Mouse (Mus musculus): ENCODE results near the gene Btk. TPM values are rescaled to one million over a fixed set of nuclear protein-coding genes. Genes with fewer than 3 reads are reported as not detected.
"Not testable (repeated sequence)": the region's sequence is repeated elsewhere in the genome, so short reads cannot be mapped to it uniquely, and the experiment has no call there.

The Btk gene
- polyA plus RNA-seq, 1 experiment from 2014 or later = 0.81 TPM

DNA sequence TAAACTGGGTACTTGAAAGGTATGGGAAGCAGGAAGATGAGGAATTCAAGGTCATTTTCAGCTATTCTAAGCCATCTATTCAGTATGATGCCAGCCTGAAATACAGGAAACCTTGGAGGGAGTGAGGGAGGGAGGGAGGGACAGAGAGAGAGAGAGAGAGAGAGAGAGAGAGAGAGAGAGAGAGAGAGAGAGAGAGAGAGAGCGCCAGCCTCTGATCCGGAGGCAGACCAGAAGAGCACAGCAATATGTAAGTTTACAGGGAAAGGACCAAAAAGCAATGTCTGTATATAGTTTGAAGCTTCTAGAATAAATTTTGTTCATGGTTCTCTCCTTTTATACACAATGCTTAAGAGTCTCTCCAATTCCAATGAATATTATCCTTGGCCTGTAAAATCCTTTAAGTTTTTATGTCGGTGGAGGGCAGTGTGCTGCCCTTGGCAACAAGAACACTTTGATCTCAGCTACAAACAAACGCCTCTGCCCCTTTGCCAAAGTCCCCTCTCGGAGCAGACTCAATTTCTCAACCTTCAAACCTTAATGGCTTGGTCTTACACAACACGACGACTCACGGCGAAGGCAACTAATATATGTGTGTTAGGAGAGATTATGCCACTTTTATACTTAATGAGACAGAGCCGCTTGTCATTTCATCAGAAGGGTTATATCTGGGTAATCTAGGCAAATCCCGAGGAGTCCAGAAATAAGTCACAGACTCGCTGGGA lies 42.8 kb downstream of the Btk start:
- H3K36me3 ChIP-seq (replicated peaks; ENCODE audit: control insufficient read depth, insufficient read depth, low read depth, low read length) = no peaks in the 10 kb centered on the region
- ATAC-seq (replicated peaks; ENCODE audit: insufficient number of reproducible peaks, low FRiP score, low TSS enrichment, low read depth) (0 out of 2 replicates have a peak, but pooled peaks have one; percentile 21), DNase-seq (ENCODE audit: low spot score) (peak; percentile 11)
- no peaks in the 10 kb centered on the region for H3K4me1 ChIP-seq (ENCODE audit: control insufficient read depth, insufficient read depth, low read length)
- H3K27ac ChIP-seq (replicated peaks; ENCODE audit: low read depth, low read length) = no peak overlapping the region
- peak overlapping the region; percentile 49 for H3K4me2 ChIP-seq (ENCODE audit: low read depth, low read length)
- H3K9ac ChIP-seq (replicated peaks; ENCODE audit: low read length) = peak overlapping the region; percentile 48
- no peaks in the 10 kb centered on the region for H3K9me3 ChIP-seq (replicated peaks; ENCODE audit: control insufficient read depth, low read length)
- H3K4me3 ChIP-seq (ENCODE audit: low read depth, low read length) = peak overlapping the region; percentile 41
- H3K27me3 ChIP-seq (ENCODE audit: control insufficient read depth, insufficient read depth, low read length) = no peaks in the 10 kb centered on the region
- WGBS = 20% methylated on average over 12 of the region's 12 CpGs

DNA sequence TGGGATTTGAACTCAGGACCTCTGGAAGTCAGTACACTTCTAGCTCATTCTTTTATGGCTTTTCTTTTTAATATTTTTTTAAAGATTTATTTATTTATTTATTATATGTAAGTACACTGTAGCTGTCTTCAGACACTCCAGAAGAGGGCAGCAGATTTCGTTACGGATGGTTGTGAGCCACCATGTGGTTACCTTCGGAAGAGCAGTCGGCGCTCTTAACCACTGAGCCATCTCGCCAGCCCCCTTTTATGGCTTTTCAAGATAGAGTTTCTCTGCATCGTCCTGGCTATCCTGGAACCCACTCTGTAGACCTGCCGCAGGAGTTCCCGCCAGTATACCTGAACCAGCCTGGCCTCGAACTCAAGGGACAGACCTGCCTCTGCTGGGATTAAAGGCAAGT lies 43.6 kb downstream of the Btk start:
- 80% methylated on average over 10 of the region's 10 CpGs for WGBS
- H3K36me3 ChIP-seq (replicated peaks; ENCODE audit: control insufficient read depth, insufficient read depth, low read depth, low read length); H3K9me3 ChIP-seq (replicated peaks; ENCODE audit: control insufficient read depth, low read length); H3K4me3 ChIP-seq (ENCODE audit: low read depth, low read length); H3K4me2 ChIP-seq (ENCODE audit: low read depth, low read length); H3K27me3 ChIP-seq (ENCODE audit: control insufficient read depth, insufficient read depth, low read length); ATAC-seq (replicated peaks; ENCODE audit: insufficient number of reproducible peaks, low FRiP score, low TSS enrichment, low read depth); H3K4me1 ChIP-seq (ENCODE audit: control insufficient read depth, insufficient read depth, low read length); DNase-seq (ENCODE audit: low spot score); H3K9ac ChIP-seq (replicated peaks; ENCODE audit: low read length); H3K27ac ChIP-seq (replicated peaks; ENCODE audit: low read depth, low read length): not testable (repeated sequence)

DNA sequence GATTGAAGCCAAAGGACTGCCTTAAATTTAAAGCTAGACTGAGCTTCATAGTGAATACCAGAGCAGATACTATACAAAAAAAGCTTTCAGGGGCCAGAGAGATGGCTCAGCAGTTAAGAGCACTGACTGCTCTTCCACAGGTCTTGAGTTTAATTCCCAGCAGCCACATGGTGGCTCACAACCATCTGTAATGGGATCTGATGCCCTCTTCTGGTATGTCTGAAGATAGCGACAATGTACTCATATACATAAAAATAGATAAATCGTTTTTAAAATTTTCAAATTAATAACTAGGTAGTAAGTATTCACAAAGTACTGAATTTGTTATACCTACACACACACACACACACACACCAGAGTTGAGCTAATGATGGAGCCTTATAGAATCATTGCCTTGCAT lies 50.0 kb downstream of the Btk start:
- no peak for ATAC-seq (replicated peaks; ENCODE audit: insufficient number of reproducible peaks, low FRiP score, low TSS enrichment, low read depth)
- H3K27me3 ChIP-seq (ENCODE audit: control insufficient read depth, insufficient read depth, low read length) = no peaks in the 10 kb centered on the region
- no peak for DNase-seq (ENCODE audit: low spot score)
- H3K4me1 ChIP-seq (ENCODE audit: control insufficient read depth, insufficient read depth, low read length) = no peaks in the 10 kb centered on the region
- H3K4me3 ChIP-seq (ENCODE audit: low read depth, low read length) = no peak overlapping the region
- no peaks in the 10 kb centered on the region for H3K9me3 ChIP-seq (replicated peaks; ENCODE audit: control insufficient read depth, low read length)
- no peaks in the 10 kb centered on the region for H3K36me3 ChIP-seq (replicated peaks; ENCODE audit: control insufficient read depth, insufficient read depth, low read depth, low read length)
- no peak overlapping the region for H3K9ac ChIP-seq (replicated peaks; ENCODE audit: low read length)
- no peak overlapping the region for H3K27ac ChIP-seq (replicated peaks; ENCODE audit: low read depth, low read length)
- no peak overlapping the region for H3K4me2 ChIP-seq (ENCODE audit: low read depth, low read length)
- WGBS = 76% methylated on average over 2 of the region's 2 CpGs

DNA sequence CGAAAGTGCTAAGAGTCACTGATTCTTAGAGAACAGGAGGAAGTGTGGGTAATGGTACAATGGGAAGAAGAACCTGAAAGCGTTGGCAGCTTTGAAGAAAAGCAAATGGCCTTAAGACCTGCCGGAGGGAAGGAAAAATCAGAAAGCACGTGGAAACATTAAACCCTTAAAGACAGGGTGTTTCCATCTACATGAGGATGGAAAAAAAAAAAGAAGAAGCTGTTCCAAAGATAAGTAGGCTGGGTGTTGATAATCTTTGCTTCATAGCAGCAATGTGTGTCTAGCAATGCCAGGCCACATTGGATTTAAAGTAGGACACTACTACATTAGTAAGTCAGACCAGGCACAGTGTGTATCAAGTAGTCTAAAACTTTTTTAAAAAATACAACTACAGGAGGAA lies 58.1 kb downstream of the Btk start:
- H3K36me3 ChIP-seq (replicated peaks; ENCODE audit: control insufficient read depth, insufficient read depth, low read depth, low read length) = no peaks in the 10 kb centered on the region
- ATAC-seq (replicated peaks; ENCODE audit: insufficient number of reproducible peaks, low FRiP score, low TSS enrichment, low read depth) (no peak), DNase-seq (ENCODE audit: low spot score) (no peak)
- H3K9me3 ChIP-seq (replicated peaks; ENCODE audit: control insufficient read depth, low read length) = no peaks in the 10 kb centered on the region
- no peak overlapping the region for H3K9ac ChIP-seq (replicated peaks; ENCODE audit: low read length)
- H3K4me1 ChIP-seq (ENCODE audit: control insufficient read depth, insufficient read depth, low read length) = no peaks in the 10 kb centered on the region
- no peak overlapping the region for H3K27ac ChIP-seq (replicated peaks; ENCODE audit: low read depth, low read length)
- H3K4me2 ChIP-seq (ENCODE audit: low read depth, low read length) = no peak overlapping the region
- WGBS = 75% methylated on average over 4 of the region's 4 CpGs
- H3K27me3 ChIP-seq (ENCODE audit: control insufficient read depth, insufficient read depth, low read length) = no peaks in the 10 kb centered on the region
- no peak overlapping the region for H3K4me3 ChIP-seq (ENCODE audit: low read depth, low read length)

DNA sequence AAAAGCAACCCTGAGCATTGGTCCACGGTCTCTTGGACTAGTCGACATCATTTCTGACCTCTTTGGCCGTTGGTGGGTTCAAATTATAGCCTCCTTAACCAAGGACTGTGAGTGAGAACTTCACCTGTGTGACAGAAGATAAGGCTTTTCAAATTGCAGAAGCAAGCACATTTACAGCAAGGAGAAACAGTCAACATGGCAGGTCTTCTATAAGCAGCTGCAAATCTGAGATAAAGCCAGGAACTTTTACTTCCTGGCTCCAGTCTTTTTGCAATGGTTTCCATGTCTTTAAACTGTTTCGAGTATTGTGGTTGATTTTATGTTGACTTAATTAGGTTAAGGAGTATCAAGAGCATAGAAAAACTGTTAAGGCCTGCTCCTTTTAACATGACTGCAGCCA lies 59.6 kb downstream of the Btk start:
- no peak overlapping the region for H3K27ac ChIP-seq (replicated peaks; ENCODE audit: low read depth, low read length)
- no peaks in the 10 kb centered on the region for H3K27me3 ChIP-seq (ENCODE audit: control insufficient read depth, insufficient read depth, low read length)
- no peak for DNase-seq (ENCODE audit: low spot score)
- no peaks in the 10 kb centered on the region for H3K9me3 ChIP-seq (replicated peaks; ENCODE audit: control insufficient read depth, low read length)
- H3K4me1 ChIP-seq (ENCODE audit: control insufficient read depth, insufficient read depth, low read length) = no peaks in the 10 kb centered on the region
- 71% methylated on average over 4 of the region's 4 CpGs for WGBS
- no peak for ATAC-seq (replicated peaks; ENCODE audit: insufficient number of reproducible peaks, low FRiP score, low TSS enrichment, low read depth)
- H3K36me3 ChIP-seq (replicated peaks; ENCODE audit: control insufficient read depth, insufficient read depth, low read depth, low read length) = no peaks in the 10 kb centered on the region
- no peak overlapping the region for H3K4me3 ChIP-seq (ENCODE audit: low read depth, low read length)
- H3K4me2 ChIP-seq (ENCODE audit: low read depth, low read length) = no peak overlapping the region
- no peak overlapping the region for H3K9ac ChIP-seq (replicated peaks; ENCODE audit: low read length)

DNA sequence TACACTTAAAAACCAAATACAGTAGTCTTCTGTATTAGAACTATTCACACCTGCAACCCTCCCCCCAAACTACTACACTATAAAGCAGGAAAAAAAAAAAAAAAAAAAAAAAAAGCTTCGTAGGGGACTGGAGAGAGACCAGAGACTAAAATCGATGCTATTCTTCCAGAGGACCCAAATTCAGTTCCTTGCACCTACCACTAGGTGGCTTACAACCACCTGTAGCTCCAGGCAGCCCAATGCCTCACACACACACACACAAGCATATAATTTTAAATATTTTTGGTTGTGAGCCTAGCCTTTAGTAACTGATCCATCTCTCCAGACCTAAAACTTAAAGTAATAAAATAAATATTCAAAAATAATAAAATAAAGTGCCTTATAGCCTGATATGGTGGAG lies 73.9 kb downstream of the Btk start:
- ATAC-seq (replicated peaks; ENCODE audit: insufficient number of reproducible peaks, low FRiP score, low TSS enrichment, low read depth) = no peak
- WGBS = 42% methylated on average over 2 of the region's 2 CpGs

DNA sequence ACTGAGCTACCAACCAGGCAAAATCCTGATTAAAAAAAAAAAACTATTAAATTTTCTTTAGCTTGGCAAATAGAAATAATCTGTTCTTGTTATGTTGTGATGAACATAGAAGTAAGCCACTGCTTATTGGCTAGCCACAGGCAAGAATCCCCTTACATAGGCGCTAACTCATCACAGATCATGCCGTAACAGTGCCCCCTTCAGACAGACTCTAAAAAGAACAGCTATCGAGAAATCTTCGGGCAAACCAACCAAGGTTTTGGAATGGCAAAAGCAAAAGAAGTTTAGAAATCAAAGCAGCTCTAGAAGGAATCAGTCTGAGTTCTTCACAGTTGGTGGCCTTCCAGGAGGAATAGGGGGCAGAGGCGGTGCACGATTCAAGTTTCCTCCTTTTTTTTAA lies 75.4 kb downstream of the Btk start:
- H3K27ac ChIP-seq (replicated peaks; ENCODE audit: low read depth, low read length) = no peak overlapping the region
- H3K9me3 ChIP-seq (replicated peaks; ENCODE audit: control insufficient read depth, low read length) = no peaks in the 10 kb centered on the region
- ATAC-seq (replicated peaks; ENCODE audit: insufficient number of reproducible peaks, low FRiP score, low TSS enrichment, low read depth) (no peak), DNase-seq (ENCODE audit: low spot score) (no peak)
- no peak overlapping the region for H3K9ac ChIP-seq (replicated peaks; ENCODE audit: low read length)
- H3K4me3 ChIP-seq (ENCODE audit: low read depth, low read length) = no peak overlapping the region
- no peak overlapping the region for H3K4me2 ChIP-seq (ENCODE audit: low read depth, low read length)
- whole genome bisulfite sequencing = 72% methylated on average over 6 of the region's 6 CpGs
- no peaks in the 10 kb centered on the region for H3K4me1 ChIP-seq (ENCODE audit: control insufficient read depth, insufficient read depth, low read length)
- no peaks in the 10 kb centered on the region for H3K27me3 ChIP-seq (ENCODE audit: control insufficient read depth, insufficient read depth, low read length)
- H3K36me3 ChIP-seq (replicated peaks; ENCODE audit: control insufficient read depth, insufficient read depth, low read depth, low read length) = no peaks in the 10 kb centered on the region

More for the DNA sequence above, 73.9 kb downstream of the Btk start:
- H3K4me3 ChIP-seq (ENCODE audit: low read depth, low read length) = no peak overlapping the region
- no peaks in the 10 kb centered on the region for H3K27me3 ChIP-seq (ENCODE audit: control insufficient read depth, insufficient read depth, low read length)
- H3K4me2 ChIP-seq (ENCODE audit: low read depth, low read length) = no peak overlapping the region
- H3K4me1 ChIP-seq (ENCODE audit: control insufficient read depth, insufficient read depth, low read length) = no peaks in the 10 kb centered on the region
- DNase-seq (ENCODE audit: low spot score) = peak; percentile 12
- H3K27ac ChIP-seq (replicated peaks; ENCODE audit: low read depth, low read length) = no peak overlapping the region
- H3K9me3 ChIP-seq (replicated peaks; ENCODE audit: control insufficient read depth, low read length) = no peaks in the 10 kb centered on the region
- H3K9ac ChIP-seq (replicated peaks; ENCODE audit: low read length) = no peak overlapping the region
- H3K36me3 ChIP-seq (replicated peaks; ENCODE audit: control insufficient read depth, insufficient read depth, low read depth, low read length) = no peaks in the 10 kb centered on the region

DNA sequence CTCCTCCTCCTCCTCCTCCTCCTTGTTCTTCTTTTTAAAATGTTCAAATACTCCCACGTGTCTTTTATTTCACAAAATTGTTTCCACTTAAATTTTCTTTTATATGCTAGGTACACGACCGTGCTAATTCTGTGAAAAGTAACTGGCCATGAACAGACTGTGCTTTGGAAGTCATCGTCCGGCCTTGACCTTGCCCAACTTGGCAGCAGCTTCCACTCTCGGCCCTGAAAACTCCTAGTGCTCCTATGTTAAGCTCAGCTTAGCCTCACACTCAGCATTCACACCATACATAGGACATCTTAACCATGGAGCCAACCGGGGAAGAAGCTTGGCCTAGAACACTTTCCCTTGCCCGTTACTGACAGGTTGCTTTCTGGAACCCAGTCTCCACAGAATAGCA lies 82.7 kb downstream of the Btk start:
- Histone ChIP-seq H3K36me3 (replicated peaks; ENCODE audit: control insufficient read depth, insufficient read depth, low read depth, low read length) (no peaks in the 10 kb centered on the region), H3K4me3 (ENCODE audit: low read depth, low read length) (no peak overlapping the region), H3K27me3 (ENCODE audit: control insufficient read depth, insufficient read depth, low read length) (no peaks in the 10 kb centered on the region), H3K9ac (replicated peaks; ENCODE audit: low read length) (no peak overlapping the region), H3K27ac (replicated peaks; ENCODE audit: low read depth, low read length) (no peak overlapping the region), H3K4me2 (ENCODE audit: low read depth, low read length) (no peak overlapping the region), H3K4me1 (ENCODE audit: control insufficient read depth, insufficient read depth, low read length) (no peaks in the 10 kb centered on the region), H3K9me3 (replicated peaks; ENCODE audit: control insufficient read depth, low read length) (no peaks in the 10 kb centered on the region)
- WGBS = 85% methylated on average over 8 of the region's 8 CpGs
- ATAC-seq (replicated peaks; ENCODE audit: insufficient number of reproducible peaks, low FRiP score, low TSS enrichment, low read depth) = no peak
- DNase-seq (ENCODE audit: low spot score) = no peak
